Mouse (Mus musculus) cerebellum, adult 2 months (tissue): ENCODE data around the gene Cyp46a1.

Experiments
- CTCF ChIP-seq: fragments of 200-500 bp; IDR thresholded peaks from 2 replicates; pipeline ENCODE4 v1.5.1; 2011; ENCODE audit warnings: low read depth, mild to moderate bottlenecking, control low read depth, low read length, moderate library complexity, borderline replicate concordance; ENCODE audit not compliant: insufficient read depth
- POLR2A ChIP-seq: fragments of 200-500 bp; IDR thresholded peaks from 2 replicates; pipeline ENCODE4 v1.6.1; 2011; ENCODE audit warnings: low read length, control low read depth, borderline replicate concordance; ENCODE audit not compliant: insufficient read depth

GRCm38 (mm10) chr12:108288127-108288880 lies 45.9 kb upstream of the Cyp46a1 start:
- no peak for TF ChIP-seq CTCF
- TF ChIP-seq POLR2A, result no peak
